Mouse (Mus musculus) spleen, postnatal 0 days (tissue): ENCODE data around the gene Syce1l. TPM values are rescaled to one million over a fixed set of nuclear protein-coding genes. Genes with fewer than 3 reads are reported as not detected.

Experiments used
- polyA plus RNA-seq: library from polyadenylated mRNA; unstranded; fragments of >200 nt; fragmentation: Nextera tagmentation; extraction: Ambion mirVana; gene quantifications from 2 replicates; pipeline ENCODE4 v1.2.1, GENCODE M21; 2015

Syce1l gene
- polyA plus RNA-seq, result not detected in 2 replicates

GRCm38 (mm10) chr8:113642926-113643325 lies at the start of gene Syce1l:
Gene Syce1l (plus strand): TSS chr8:113643213.

GRCm38 (mm10) chr8:113634670-113635591 lies 8.1 kb upstream of the Syce1l start, which contains the start of gene Mon1b:
Gene Mon1b (plus strand): TSS chr8:113635587.

Other genes starting within 250 kb of the Syce1l start
- 2.7 and 3.2 TPM in 2 replicates for gene Mon1b, start 7.6 kb upstream of the Syce1l start, polyA plus RNA-seq
- gene Adamts18, start 205.5 kb downstream of the Syce1l start, polyA plus RNA-seq, result 0.12 and 0.18 TPM in 2 replicates